Mouse (Mus musculus) CH12.LX (cell line): ENCODE results near the gene Bfsp1. TPM values are rescaled to one million over a fixed set of nuclear protein-coding genes. Genes with fewer than 3 reads are reported as not detected.
A peak's percentile ranks its signal among the peaks of the same experiment; 100 is the strongest.

ENCODE experiments used
- DNase-seq: peaks from one replicate; pipeline ENCODE4 v3.0.0-alpha.2; 2013; ENCODE audit errors: extremely low read depth
- H3K27ac ChIP-seq: 2 replicates; pipeline ENCODE4 v1.5.1; 2012; ENCODE audit warnings: low read depth, mild to moderate bottlenecking, control low read depth, moderate library complexity; ENCODE audit not compliant: insufficient read depth
- H3K27me3 ChIP-seq: replicated peaks from 2 replicates; pipeline ENCODE3; 2012; ENCODE audit warnings: inconsistent platforms
- H3K36me3 ChIP-seq, 2 experiments: replicated peaks in 1 of 2; 2 replicates each; pipeline versions ENCODE3 to v1.6.1; 2012; ENCODE audit warnings: inconsistent platforms in 1 of 2, low read length in 1 of 2, mild to moderate bottlenecking in 1 of 2, mixed read lengths in 1 of 2, moderate library complexity in 1 of 2; ENCODE audit not compliant: control insufficient read depth in 1 of 2, insufficient read depth in 1 of 2
- H3K4me1 ChIP-seq, 2 experiments: 2 replicates each; pipeline ENCODE4 v1.6.1; 2012; ENCODE audit warnings: inconsistent platforms in 1 of 2, moderate library complexity in 1 of 2; ENCODE audit not compliant: insufficient read depth in 2 of 2, control insufficient read depth in 1 of 2
- H3K4me2 ChIP-seq: 2 replicates; pipeline ENCODE4 v1.6.1; 2012; ENCODE audit warnings: low read depth, mild to moderate bottlenecking, control low read depth; ENCODE audit not compliant: poor library complexity, insufficient read depth, severe bottlenecking
- H3K4me3 ChIP-seq, 3 experiments: fragments of 150-350 bp in 1 of 3; sonication (generic) in 1 of 3; replicated peaks in 1 of 3; 2 replicates each; pipeline versions ENCODE3 to v1.5.1; 2011 to 2012; ENCODE audit warnings: low read depth in 2 of 3, low read length in 2 of 3, mild to moderate bottlenecking in 2 of 3, moderate library complexity in 2 of 3, control low read depth in 1 of 3, improper control_type of control experiment in 1 of 3, inconsistent platforms in 1 of 3, mixed read lengths in 1 of 3; ENCODE audit not compliant: poor library complexity in 1 of 3
- H3K79me2 ChIP-seq: replicated peaks from 2 replicates; pipeline ENCODE4 v1.6.1; 2012; ENCODE audit warnings: mild to moderate bottlenecking, moderate library complexity; ENCODE audit not compliant: control insufficient read depth, poor library complexity, insufficient read depth, severe bottlenecking; ENCODE audit errors: extremely low read depth
- H3K9ac ChIP-seq: 2 replicates; pipeline ENCODE4 v1.6.1; 2012; ENCODE audit warnings: low read depth, mild to moderate bottlenecking, control low read depth, moderate library complexity; ENCODE audit not compliant: insufficient read depth
- H3K9me3 ChIP-seq: replicated peaks from 2 replicates; pipeline ENCODE3; 2012; ENCODE audit warnings: low read length, inconsistent platforms, mixed read lengths
- CHD2 ChIP-seq: IDR thresholded peaks from 2 replicates; pipeline ENCODE4 v1.6.1; 2011; ENCODE audit warnings: low read length, improper control_type of control experiment
- CTCF ChIP-seq, 2 experiments: IDR thresholded peaks in 1 of 2; conservative IDR thresholded peaks in 1 of 2; 2 replicates each; pipeline ENCODE4 v1.5.1; 2011 to 2012; ENCODE audit warnings: low read depth in 2 of 2, low read length in 2 of 2, improper control_type of control experiment in 1 of 2, inconsistent platforms in 1 of 2, mild to moderate bottlenecking in 1 of 2, moderate library complexity in 1 of 2
- E2F4 ChIP-seq: IDR thresholded peaks from 2 replicates; pipeline ENCODE4 v1.6.1; 2011; ENCODE audit warnings: low read depth, low read length, improper control_type of control experiment; ENCODE audit not compliant: insufficient replicate concordance
- GABPA ChIP-seq: IDR thresholded peaks from 2 replicates; pipeline ENCODE4 v1.6.1; 2012; ENCODE audit warnings: low read depth, low read length, improper control_type of control experiment, inconsistent platforms; ENCODE audit not compliant: insufficient replicate concordance
- IRF4 ChIP-seq: IDR thresholded peaks from 2 replicates; pipeline ENCODE4 v1.6.1; 2014; ENCODE audit warnings: low read depth, mild to moderate bottlenecking, inconsistent platforms, low read length, improper control_type of control experiment
- MAX ChIP-seq: IDR thresholded peaks from 2 replicates; pipeline ENCODE4 v1.6.1; 2011; ENCODE audit warnings: low read length, improper control_type of control experiment
- MAZ ChIP-seq: IDR thresholded peaks from 2 replicates; pipeline ENCODE4 v1.6.1; 2012; ENCODE audit warnings: low read depth, mild to moderate bottlenecking, inconsistent platforms, low read length, improper control_type of control experiment, moderate library complexity
- RCOR1 ChIP-seq: conservative IDR thresholded peaks from 2 replicates; pipeline ENCODE4 v1.6.1; 2012; ENCODE audit warnings: low read depth, mild to moderate bottlenecking, inconsistent platforms, low read length, improper control_type of control experiment
- TBP ChIP-seq: conservative IDR thresholded peaks from 2 replicates; pipeline ENCODE4 v1.6.1; 2011; ENCODE audit warnings: low read depth, low read length, improper control_type of control experiment
- ZC3H11A ChIP-seq: IDR thresholded peaks from 2 replicates; pipeline ENCODE4 v1.6.1; 2012; ENCODE audit warnings: low read depth, mild to moderate bottlenecking, inconsistent platforms, low read length, improper control_type of control experiment
- ZKSCAN1 ChIP-seq: IDR thresholded peaks from 2 replicates; pipeline ENCODE4 v1.6.1; 2012; ENCODE audit warnings: low read depth, inconsistent platforms, low read length, improper control_type of control experiment, borderline replicate concordance
- dilution Hi-C: fragments of 300-500 bp; cut with MboI; formaldehyde crosslinking; loops from 2 replicates; pipeline ENCODE4 v1.14.3; 2020; ENCODE audit warnings: low sequenced_read_pairs; ENCODE audit not compliant: extremely low pct_unique_long_range_greater_than_20kb, extremely low pct_ligation_motif_present
- in situ Hi-C: fragments of 300-500 bp; cut with MboI; formaldehyde crosslinking; loops from 3 replicates; pipeline ENCODE4 v1.14.3; 2019; ENCODE audit warnings: low sequenced_read_pairs, low pct_ligation_motif_present, low pct_unique_long_range_greater_than_20kb, mixed read lengths
- polyA plus RNA-seq: library from polyadenylated mRNA; unstranded; fragments of >175 nt; gene quantifications from 2 replicates; pipeline ENCODE4 v1.2.1, GENCODE M21; 2012; ENCODE audit warnings: low read depth; ENCODE audit not compliant: insufficient read length
- total RNA-seq, 2 experiments: library from RNA; depleted of rRNA; stranded (reverse); fragments of 300-350 nt in 1 of 2; fragments of >200 nt in 1 of 2; gene quantifications; 2 replicates each; pipeline ENCODE4 v1.2.3; 2012 to 2014

The Bfsp1 gene
- total and polyA plus RNA-seq, 3 experiments, result 0.19 to 0.21 TPM; not detected in 1

DNA sequence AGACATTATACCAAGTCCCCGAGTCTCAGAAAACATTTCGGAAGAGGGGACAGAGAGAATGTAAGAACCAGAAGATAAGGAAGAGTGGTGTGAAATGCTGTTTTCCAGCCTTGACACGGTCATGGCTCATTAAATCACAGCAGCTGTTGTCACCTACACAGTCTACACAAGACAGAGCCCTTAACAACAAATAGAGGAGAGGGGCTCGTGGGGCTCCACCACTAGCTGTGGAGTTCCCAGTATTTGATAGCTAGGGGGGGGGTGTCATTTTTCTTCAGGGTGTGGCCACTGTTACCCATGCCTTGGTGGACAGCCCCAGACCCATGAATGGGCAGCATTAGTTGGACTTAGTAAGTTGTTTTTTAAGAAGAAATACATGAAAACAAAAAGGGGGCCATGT is 50.7 kb downstream of the Bfsp1 start:
- dilution Hi-C loops (no loop called here), in situ Hi-C loops (no loop called here)
- Histone ChIP-seq H3K9ac (no peak overlapping the region), H3K36me3 (no peaks in the 10 kb centered on the region), H3K4me2 (no peak overlapping the region), H3K79me2 (no peaks in the 10 kb centered on the region), H3K4me3 (no peak overlapping the region), H3K9me3 (no peaks in the 10 kb centered on the region), H3K27ac (no peak overlapping the region), H3K4me1 (no peaks in the 10 kb centered on the region), H3K27me3 (peaks cover 42% of the 10 kb centered on the region)
- no peak for TF ChIP-seq RCOR1
- no peak for TF ChIP-seq ZC3H11A
- TF ChIP-seq MAX, result no peak
- TF ChIP-seq E2F4, result no peak
- TF ChIP-seq TBP, result no peak
- TF ChIP-seq CHD2, result no peak
- no peak for TF ChIP-seq GABPA
- DNase-seq, result no peak

DNA sequence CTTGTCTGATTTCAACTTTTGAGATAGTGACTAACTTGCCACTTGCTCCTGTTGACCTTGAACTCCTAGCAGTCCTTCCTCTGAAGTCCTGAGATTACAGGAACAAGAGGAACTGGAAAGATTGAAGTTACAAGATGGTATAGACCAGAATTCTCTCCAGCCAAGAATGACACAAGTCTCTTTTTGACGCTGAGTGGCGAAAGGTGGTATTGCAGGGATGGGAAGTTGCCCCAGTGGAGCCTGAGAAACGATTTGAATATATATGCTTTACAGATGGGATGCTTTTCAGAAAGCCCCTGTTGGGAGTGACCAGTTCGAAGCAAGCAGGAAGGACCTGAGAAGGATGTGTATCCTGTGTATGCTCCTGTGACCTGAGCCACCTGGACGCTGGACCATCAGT is 54.2 kb downstream of the Bfsp1 start:
- TF ChIP-seq CHD2, result no peak
- peak; percentile 25 to 29; a peak in 3 of 4 replicates for TF ChIP-seq CTCF (conservative IDR thresholded peaks at IDR 0.05 in 1 of 2, IDR thresholded peaks at IDR 0.05 in 1 of 2; ENCODE audit: low read depth in 2 of 2, low read length in 2 of 2)

GRCm38 (mm10) chr2:143806924-143807664 is 55.9 kb downstream of the Bfsp1 start:
- Histone ChIP-seq H3K4me1 (no peaks in the 10 kb centered on the region), H3K9me3 (peaks cover 7% of the 10 kb centered on the region), H3K4me3 (no peak overlapping the region), H3K79me2 (no peaks in the 10 kb centered on the region), H3K9ac (no peak overlapping the region), H3K27me3 (peaks cover 62% of the 10 kb centered on the region), H3K36me3 (no peaks in the 10 kb centered on the region)
- dilution Hi-C loops (no loop called here), in situ Hi-C loops (no loop called here)
- DNase-seq, result no peak
- TF ChIP-seq MAZ, result no peak
- no peak for TF ChIP-seq IRF4
- no peak for TF ChIP-seq ZKSCAN1
- TF ChIP-seq CHD2, result no peak
- TF ChIP-seq, all 38 proteins: peak for 0
- Histone ChIP-seq H3K27ac (no peak overlapping the region), H3K4me2 (no peak overlapping the region)

More for the DNA sequence above, 54.2 kb downstream of the Bfsp1 start:
- Histone ChIP-seq H3K9ac (no peak overlapping the region), H3K4me1 (no peaks in the 10 kb centered on the region), H3K79me2 (no peaks in the 10 kb centered on the region), H3K27me3 (peaks cover 56% of the 10 kb centered on the region), H3K27ac (no peak overlapping the region), H3K4me3 (no peak overlapping the region), H3K9me3 (peaks cover 7% of the 10 kb centered on the region), H3K4me2 (no peak overlapping the region), H3K36me3 (no peaks in the 10 kb centered on the region)
- in situ Hi-C loops, result no loop called here
- peak; percentile 10 for DNase-seq
- dilution Hi-C loops, result no loop called here
